Mouse (Mus musculus) v-Abl transformed pro-B cells (cell line): ENCODE measurements around the gene Chfr.

Source experiments
- in situ Hi-C, 2 experiments: fragments of 400-800 bp; cut with MboI; formaldehyde crosslinking; loops; one replicate each; pipeline ENCODE4 v1.15.1; 2025; ENCODE audit not compliant: unreplicated experiment in 2 of 2

Gene Chfr

GRCm38 (mm10) chr5:110135293-110136086 lies at the start of gene Chfr:
TSS of gene Chfr (plus strand) at chr5:110135842.
- in situ Hi-C loops, result loop anchor here (5.0 to 10.0 kb wide), 2 partner anchors 533 to 581 kb away; partner anchors contain the start of gene Crlf2 (in 1 of the 2)

GRCm38 (mm10) chr5:110086161-110086866 lies 49.3 kb upstream of the Chfr start:
- in situ Hi-C loops, result no loop called here

GRCm38 (mm10) chr5:110091546-110091945 lies 44.1 kb upstream of the Chfr start:
- in situ Hi-C loops, result no loop called here

GRCm38 (mm10) chr5:110094030-110094846 lies 41.4 kb upstream of the Chfr start, which contains the start of gene Gm35315:
TSS of gene Gm35315 (minus strand) at chr5:110094420.
- in situ Hi-C loops, result no loop called here

- in situ Hi-C loops, result no loop called here
Measured at GRCm38 (mm10) chr5:110094847-110095213, 40.8 kb upstream of the Chfr start.

GRCm38 (mm10) chr5:110098991-110099477 lies 36.6 kb upstream of the Chfr start:
- in situ Hi-C loops, result no loop called here

- in situ Hi-C loops, result no loop called here
Measured at GRCm38 (mm10) chr5:110099656-110100580, 35.7 kb upstream of the Chfr start, which contains the start of gene Plcxd1. TSS of gene Plcxd1 (plus strand) at chr5:110099969.

- in situ Hi-C loops, result no loop called here
Measured at GRCm38 (mm10) chr5:110100921-110101631, 34.6 kb upstream of the Chfr start.

- in situ Hi-C loops, result no loop called here
Measured at GRCm38 (mm10) chr5:110101716-110102347, 33.8 kb upstream of the Chfr start.

GRCm38 (mm10) chr5:110102429-110102828 lies 33.2 kb upstream of the Chfr start:
- in situ Hi-C loops, result no loop called here

- in situ Hi-C loops, result no loop called here
Measured at GRCm38 (mm10) chr5:110102853-110103625, 32.6 kb upstream of the Chfr start.

GRCm38 (mm10) chr5:110103901-110104615 lies 31.6 kb upstream of the Chfr start:
- in situ Hi-C loops, result no loop called here

GRCm38 (mm10) chr5:110104616-110105380 lies 30.8 kb upstream of the Chfr start:
- in situ Hi-C loops, result loop anchor here in 1 of 2 experiments (5.0 kb wide), 1 partner anchor 547 kb away; the partner anchor contains the start of gene Crlf2

GRCm38 (mm10) chr5:110106140-110106871 lies 29.3 kb upstream of the Chfr start:
- in situ Hi-C loops, result loop anchor here in 1 of 2 experiments (5.0 kb wide), 1 partner anchor 549 kb away; the partner anchor contains the start of gene Crlf2

- in situ Hi-C loops, result loop anchor here in 1 of 2 experiments (5.0 kb wide), 1 partner anchor 550 kb away; the partner anchor contains the start of gene Crlf2
Measured at GRCm38 (mm10) chr5:110106901-110107564, 28.6 kb upstream of the Chfr start.
